Mouse (Mus musculus) CH12.LX (cell line): ENCODE measurements around the gene Eme2. TPM values are rescaled to one million over a fixed set of nuclear protein-coding genes. Genes with fewer than 3 reads are reported as not detected.
A peak's percentile ranks its signal among the peaks of the same experiment; 100 is the strongest.

Experiments used
- DNase-seq: peaks from one replicate; pipeline ENCODE4 v3.0.0-alpha.2; 2013; ENCODE audit errors: extremely low read depth
- H3K27ac ChIP-seq: 2 replicates; pipeline ENCODE4 v1.5.1; 2012; ENCODE audit warnings: low read depth, mild to moderate bottlenecking, control low read depth, moderate library complexity; ENCODE audit not compliant: insufficient read depth
- H3K27me3 ChIP-seq: replicated peaks from 2 replicates; pipeline ENCODE3; 2012; ENCODE audit warnings: inconsistent platforms
- H3K36me3 ChIP-seq, 2 experiments: replicated peaks in 1 of 2; 2 replicates each; pipeline versions ENCODE3 to v1.6.1; 2012; ENCODE audit warnings: inconsistent platforms in 1 of 2, low read length in 1 of 2, mild to moderate bottlenecking in 1 of 2, mixed read lengths in 1 of 2, moderate library complexity in 1 of 2; ENCODE audit not compliant: control insufficient read depth in 1 of 2, insufficient read depth in 1 of 2
- H3K4me1 ChIP-seq, 2 experiments: 2 replicates each; pipeline ENCODE4 v1.6.1; 2012; ENCODE audit warnings: inconsistent platforms in 1 of 2, moderate library complexity in 1 of 2; ENCODE audit not compliant: insufficient read depth in 2 of 2, control insufficient read depth in 1 of 2
- H3K4me2 ChIP-seq: 2 replicates; pipeline ENCODE4 v1.6.1; 2012; ENCODE audit warnings: low read depth, mild to moderate bottlenecking, control low read depth; ENCODE audit not compliant: poor library complexity, insufficient read depth, severe bottlenecking
- H3K4me3 ChIP-seq, 3 experiments: fragments of 150-350 bp in 1 of 3; sonication (generic) in 1 of 3; replicated peaks in 1 of 3; 2 replicates each; pipeline versions ENCODE3 to v1.5.1; 2011 to 2012; ENCODE audit warnings: low read depth in 2 of 3, low read length in 2 of 3, mild to moderate bottlenecking in 2 of 3, moderate library complexity in 2 of 3, control low read depth in 1 of 3, improper control_type of control experiment in 1 of 3, inconsistent platforms in 1 of 3, mixed read lengths in 1 of 3; ENCODE audit not compliant: poor library complexity in 1 of 3
- H3K79me2 ChIP-seq: replicated peaks from 2 replicates; pipeline ENCODE4 v1.6.1; 2012; ENCODE audit warnings: mild to moderate bottlenecking, moderate library complexity; ENCODE audit not compliant: control insufficient read depth, poor library complexity, insufficient read depth, severe bottlenecking; ENCODE audit errors: extremely low read depth
- H3K9ac ChIP-seq: 2 replicates; pipeline ENCODE4 v1.6.1; 2012; ENCODE audit warnings: low read depth, mild to moderate bottlenecking, control low read depth, moderate library complexity; ENCODE audit not compliant: insufficient read depth
- H3K9me3 ChIP-seq: replicated peaks from 2 replicates; pipeline ENCODE3; 2012; ENCODE audit warnings: low read length, inconsistent platforms, mixed read lengths
- BHLHE40 ChIP-seq: IDR thresholded peaks from 2 replicates; pipeline ENCODE4 v1.6.1; 2011; ENCODE audit warnings: mild to moderate bottlenecking, low read depth, low read length, improper control_type of control experiment
- CHD1 ChIP-seq: IDR thresholded peaks from 2 replicates; pipeline ENCODE4 v1.6.1; 2012; ENCODE audit warnings: low read depth, low read length, improper control_type of control experiment, inconsistent platforms
- CTCF ChIP-seq, 2 experiments: IDR thresholded peaks in 1 of 2; conservative IDR thresholded peaks in 1 of 2; 2 replicates each; pipeline ENCODE4 v1.5.1; 2011 to 2012; ENCODE audit warnings: low read depth in 2 of 2, low read length in 2 of 2, improper control_type of control experiment in 1 of 2, inconsistent platforms in 1 of 2, mild to moderate bottlenecking in 1 of 2, moderate library complexity in 1 of 2
- E2F4 ChIP-seq: IDR thresholded peaks from 2 replicates; pipeline ENCODE4 v1.6.1; 2011; ENCODE audit warnings: low read depth, low read length, improper control_type of control experiment; ENCODE audit not compliant: insufficient replicate concordance
- ELF1 ChIP-seq: IDR thresholded peaks from 2 replicates; pipeline ENCODE4 v1.6.1; 2014; ENCODE audit warnings: low read depth, mild to moderate bottlenecking, inconsistent platforms, low read length, improper control_type of control experiment
- EP300 ChIP-seq: IDR thresholded peaks from 2 replicates; pipeline ENCODE4 v1.6.1; 2011; ENCODE audit warnings: low read length, improper control_type of control experiment
- ETS1 ChIP-seq: conservative IDR thresholded peaks from 2 replicates; pipeline ENCODE4 v1.6.1; 2012; ENCODE audit warnings: low read depth, mild to moderate bottlenecking, inconsistent platforms, low read length, improper control_type of control experiment, moderate library complexity
- JUN ChIP-seq: IDR thresholded peaks from 2 replicates; pipeline ENCODE4 v1.6.1; 2011; ENCODE audit warnings: low read depth, mild to moderate bottlenecking, low read length, improper control_type of control experiment, moderate library complexity; ENCODE audit not compliant: insufficient read depth
- JUND ChIP-seq: conservative IDR thresholded peaks from 2 replicates; pipeline ENCODE4 v1.6.1; 2011; ENCODE audit warnings: low read depth, low read length, improper control_type of control experiment
- KAT2A ChIP-seq: IDR thresholded peaks from 2 replicates; pipeline ENCODE4 v1.6.1; 2012; ENCODE audit warnings: low read length, improper control_type of control experiment, inconsistent platforms; ENCODE audit not compliant: insufficient replicate concordance
- MAFK ChIP-seq: IDR thresholded peaks from 2 replicates; pipeline ENCODE4 v1.6.1; 2011; ENCODE audit warnings: low read length, improper control_type of control experiment; ENCODE audit not compliant: insufficient replicate concordance
- MAX ChIP-seq: IDR thresholded peaks from 2 replicates; pipeline ENCODE4 v1.6.1; 2011; ENCODE audit warnings: low read length, improper control_type of control experiment
- MEF2A ChIP-seq: IDR thresholded peaks from 2 replicates; pipeline ENCODE4 v1.6.1; 2014; ENCODE audit warnings: low read depth, mild to moderate bottlenecking, inconsistent platforms, low read length, improper control_type of control experiment, borderline replicate concordance
- MYC ChIP-seq: IDR thresholded peaks from 2 replicates; pipeline ENCODE4 v1.6.1; 2011; ENCODE audit warnings: low read depth, mild to moderate bottlenecking, improper control_type of control experiment, low read length
- NRF1 ChIP-seq: IDR thresholded peaks from 2 replicates; pipeline ENCODE4 v1.6.1; 2014; ENCODE audit warnings: low read depth, mild to moderate bottlenecking, inconsistent platforms, low read length, improper control_type of control experiment, moderate library complexity
- PAX5 ChIP-seq: IDR thresholded peaks from 2 replicates; pipeline ENCODE4 v1.6.1; 2012; ENCODE audit warnings: low read length, inconsistent platforms, mixed read lengths
- POLR2A ChIP-seq: IDR thresholded peaks from 2 replicates; pipeline ENCODE4 v1.6.1; 2011; ENCODE audit warnings: low read depth, mild to moderate bottlenecking, improper control_type of control experiment, low read length
- POLR2AphosphoS2 ChIP-seq: IDR thresholded peaks from 2 replicates; pipeline ENCODE4 v1.6.1; 2011; ENCODE audit warnings: low read depth, low read length, improper control_type of control experiment
- RAD21 ChIP-seq: IDR thresholded peaks from 2 replicates; pipeline ENCODE4 v1.6.1; 2011; ENCODE audit warnings: low read depth, mild to moderate bottlenecking, low read length, improper control_type of control experiment, moderate library complexity
- RCOR1 ChIP-seq: conservative IDR thresholded peaks from 2 replicates; pipeline ENCODE4 v1.6.1; 2012; ENCODE audit warnings: low read depth, mild to moderate bottlenecking, inconsistent platforms, low read length, improper control_type of control experiment
- SMC3 ChIP-seq: IDR thresholded peaks from 2 replicates; pipeline ENCODE4 v1.6.1; 2011; ENCODE audit warnings: low read depth, low read length, improper control_type of control experiment
- TBP ChIP-seq: conservative IDR thresholded peaks from 2 replicates; pipeline ENCODE4 v1.6.1; 2011; ENCODE audit warnings: low read depth, low read length, improper control_type of control experiment
- TCF12 ChIP-seq: IDR thresholded peaks from 2 replicates; pipeline ENCODE4 v1.6.1; 2014; ENCODE audit warnings: low read depth, mild to moderate bottlenecking, inconsistent platforms, low read length, improper control_type of control experiment
- UBTF ChIP-seq: IDR thresholded peaks from 2 replicates; pipeline ENCODE4 v1.6.1; 2012; ENCODE audit warnings: low read depth, mild to moderate bottlenecking, inconsistent platforms, low read length, improper control_type of control experiment, moderate library complexity
- USF1 ChIP-seq: IDR thresholded peaks from 2 replicates; pipeline ENCODE4 v1.6.1; 2014; ENCODE audit warnings: low read depth, mild to moderate bottlenecking, inconsistent platforms, low read length, improper control_type of control experiment
- USF2 ChIP-seq: conservative IDR thresholded peaks from 2 replicates; pipeline ENCODE4 v1.6.1; 2011; ENCODE audit warnings: low read depth, low read length, improper control_type of control experiment
- ZC3H11A ChIP-seq: IDR thresholded peaks from 2 replicates; pipeline ENCODE4 v1.6.1; 2012; ENCODE audit warnings: low read depth, mild to moderate bottlenecking, inconsistent platforms, low read length, improper control_type of control experiment
- ZKSCAN1 ChIP-seq: IDR thresholded peaks from 2 replicates; pipeline ENCODE4 v1.6.1; 2012; ENCODE audit warnings: low read depth, inconsistent platforms, low read length, improper control_type of control experiment, borderline replicate concordance
- ZMIZ1 ChIP-seq: IDR thresholded peaks from 2 replicates; pipeline ENCODE4 v1.6.1; 2012; ENCODE audit warnings: low read depth, mild to moderate bottlenecking, inconsistent platforms, low read length, improper control_type of control experiment
- ZNF384 ChIP-seq: IDR thresholded peaks from 2 replicates; pipeline ENCODE4 v1.6.1; 2012; ENCODE audit warnings: low read depth, low read length, improper control_type of control experiment, inconsistent platforms
- dilution Hi-C: fragments of 300-500 bp; cut with MboI; formaldehyde crosslinking; loops from 2 replicates; pipeline ENCODE4 v1.14.3; 2020; ENCODE audit warnings: low sequenced_read_pairs; ENCODE audit not compliant: extremely low pct_unique_long_range_greater_than_20kb, extremely low pct_ligation_motif_present
- in situ Hi-C: fragments of 300-500 bp; cut with MboI; formaldehyde crosslinking; loops from 3 replicates; pipeline ENCODE4 v1.14.3; 2019; ENCODE audit warnings: low sequenced_read_pairs, low pct_ligation_motif_present, low pct_unique_long_range_greater_than_20kb, mixed read lengths
- polyA plus RNA-seq: library from polyadenylated mRNA; unstranded; fragments of >175 nt; gene quantifications from 2 replicates; pipeline ENCODE4 v1.2.1, GENCODE M21; 2012; ENCODE audit warnings: low read depth; ENCODE audit not compliant: insufficient read length
- total RNA-seq, 2 experiments: library from RNA; depleted of rRNA; stranded (reverse); fragments of 300-350 nt in 1 of 2; fragments of >200 nt in 1 of 2; gene quantifications; 2 replicates each; pipeline ENCODE4 v1.2.3; 2012 to 2014

The Eme2 gene
- total and polyA plus RNA-seq, 3 experiments = 12.7 to 19.7 (median 16.9) TPM

DNA sequence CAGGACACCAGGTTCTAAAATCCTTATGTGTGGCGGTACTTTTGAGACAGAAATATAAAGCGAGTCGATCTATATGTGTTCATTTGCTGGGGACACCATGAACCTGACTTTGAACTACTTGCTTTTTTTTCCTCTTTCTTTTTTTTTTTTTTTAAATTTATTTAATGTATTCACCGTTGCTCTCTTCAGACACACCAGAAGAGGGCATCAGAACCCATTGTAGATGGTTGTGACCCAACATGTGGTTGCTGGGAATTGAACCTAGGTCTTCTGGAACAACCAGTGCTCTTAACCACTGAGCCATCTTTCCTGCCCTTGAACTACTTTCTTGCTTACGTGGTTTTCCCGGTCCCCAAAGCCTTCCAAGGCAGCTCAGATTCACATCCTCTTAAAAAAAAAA, 42.4 kb upstream of the Eme2 start:
- H3K27ac ChIP-seq = peak overlapping the region; percentile 65

GRCm38 (mm10) chr17:24936259-24937237, 41.7 kb upstream of the Eme2 start, which contains the start of gene Mapk8ip3:
Gene Mapk8ip3 (minus strand): TSS chr17:24936977.
- Histone ChIP-seq H3K9ac (peak within 1 kb of the TSS; percentile 88), H3K27ac (peak within 1 kb of the TSS; percentile 65), H3K4me1 (peaks cover 8 to 41% of the 10 kb centered on the region in 2 experiments; a peak in 3 of 4 replicates), H3K9me3 (no peaks in the 10 kb centered on the region), H3K27me3 (no peaks in the 10 kb centered on the region), H3K4me2 (peak within 1 kb of the TSS; percentile 90), H3K36me3 (peaks cover 8 to 35% of the 10 kb centered on the region in 2 experiments), H3K79me2 (peaks cover 46% of the 10 kb centered on the region), H3K4me3 (peak within 1 kb of the TSS; percentile 74 to 99 (median 98))
- in situ Hi-C loops (no loop called here), dilution Hi-C loops (no loop called here)
- peak; percentile 94 for DNase-seq
- no peak for TF ChIP-seq JUND
- peak; percentile 69 for TF ChIP-seq TCF12
- TF ChIP-seq MEF2A = 0 out of 2 replicates have a peak, but pooled peaks have one; percentile 7
- no peak for TF ChIP-seq CHD1
- TF ChIP-seq ZKSCAN1 = no peak
- peak; percentile 80; the same call in 1 of the 2 replicates for TF ChIP-seq TBP
- peak; percentile 93 for TF ChIP-seq ELF1
- TF ChIP-seq JUN = no peak
- no peak for TF ChIP-seq RCOR1
- peak; percentile 33 for TF ChIP-seq SMC3
- no peak for TF ChIP-seq BHLHE40
- no peak for TF ChIP-seq ZC3H11A
- TF ChIP-seq MAX = peak; percentile 18; the same call in 1 of the 2 replicates
- TF ChIP-seq MAFK = no peak
- no peak for TF ChIP-seq EP300
- TF ChIP-seq POLR2A = peak; percentile 95
- TF ChIP-seq MYC = 0 out of 2 replicates have a peak, but pooled peaks have one; percentile 27
- no peak for TF ChIP-seq ZNF384
- TF ChIP-seq USF2 = no peak
- TF ChIP-seq KAT2A = no peak
- no peak for TF ChIP-seq PAX5
- TF ChIP-seq ZMIZ1 = peak; percentile 86
- TF ChIP-seq CTCF (conservative IDR thresholded peaks at IDR 0.05 in 1 of 2, IDR thresholded peaks at IDR 0.05 in 1 of 2; ENCODE audit: low read depth in 2 of 2, low read length in 2 of 2) = peak in 1 of 2 experiments; percentile 59; a peak in 2 of 4 replicates
- no peak for TF ChIP-seq USF1
- TF ChIP-seq RAD21 = peak; percentile 46

More for the DNA sequence above, 42.4 kb upstream of the Eme2 start:
- H3K27me3 ChIP-seq = no peaks in the 10 kb centered on the region
- peak overlapping the region; percentile 74 to 99 (median 98) for H3K4me3 ChIP-seq
- peak overlapping the region; percentile 88 for H3K9ac ChIP-seq
- in situ Hi-C loops (no loop called here), dilution Hi-C loops (no loop called here)
- peaks cover 39% of the 10 kb centered on the region for H3K79me2 ChIP-seq
- no peaks in the 10 kb centered on the region for H3K9me3 ChIP-seq
- peaks cover 5 to 33% of the 10 kb centered on the region in 2 experiments for H3K36me3 ChIP-seq
- peak overlapping the region; percentile 67 for H3K4me2 ChIP-seq
- H3K4me1 ChIP-seq = peaks cover 8 to 43% of the 10 kb centered on the region in 2 experiments; a peak in 3 of 4 replicates
- TF ChIP-seq ZMIZ1 (no peak), CTCF (conservative IDR thresholded peaks at IDR 0.05 in 1 of 2, IDR thresholded peaks at IDR 0.05 in 1 of 2; ENCODE audit: low read depth in 2 of 2, low read length in 2 of 2) (peak in 1 of 2 experiments; percentile 47; a peak in 2 of 4 replicates), POLR2AphosphoS2 (no peak), E2F4 (no peak), ETS1 (no peak), TCF12 (no peak), JUND (0 out of 2 replicates have a peak, but pooled peaks have one; percentile 7), ZNF384 (peak; percentile 59; the same call in 1 of the 2 replicates), UBTF (no peak), NRF1 (no peak), MYC (no peak; the same call in 1 of the 2 replicates), CHD1 (no peak), JUN (no peak), BHLHE40 (no peak)
- DNase-seq = no peak
